Mouse (Mus musculus) midbrain, postnatal 0 days (tissue): ENCODE results near the gene Psmd9. TPM values are rescaled to one million over a fixed set of nuclear protein-coding genes. Genes with fewer than 3 reads are reported as not detected.
A peak's percentile ranks its signal among the peaks of the same experiment; 100 is the strongest.

Source experiments
- ATAC-seq: fragments of 200-750 bp; cut with Nextera tagmentation; 2 replicates; pipeline ENCODE4 v1.8.0; 2017; ENCODE audit warnings: moderate number of reproducible peaks, mild to moderate bottlenecking, moderate TSS enrichment, moderate library complexity; ENCODE audit not compliant: low FRiP score
- DNase-seq: peaks from one replicate; pipeline ENCODE4 v3.0.0-alpha.2; 2015; ENCODE audit warnings: low spot score
- H3K27ac ChIP-seq: fragments of 300-500 bp; sonication (generic); 2 replicates; pipeline ENCODE4 v1.5.1; 2014; ENCODE audit warnings: low read depth, mild to moderate bottlenecking, low read length, mixed read lengths
- H3K27me3 ChIP-seq: fragments of 300-500 bp; sonication (generic); 2 replicates; pipeline ENCODE4 v1.6.1; 2014; ENCODE audit warnings: low read length, control low read depth, mixed read lengths; ENCODE audit not compliant: insufficient read depth
- H3K36me3 ChIP-seq: fragments of 300-500 bp; sonication (generic); 2 replicates; pipeline ENCODE4 v1.6.1; 2014; ENCODE audit warnings: low read length, control low read depth, mixed read lengths; ENCODE audit not compliant: insufficient read depth
- H3K4me1 ChIP-seq: fragments of 300-500 bp; sonication (generic); 2 replicates; pipeline ENCODE4 v1.6.1; 2014; ENCODE audit warnings: mild to moderate bottlenecking, control low read depth, antibody characterized with exemption, low read length, mixed read lengths; ENCODE audit not compliant: insufficient read depth
- H3K4me2 ChIP-seq: fragments of 300-500 bp; sonication (generic); 2 replicates; pipeline ENCODE4 v1.6.1; 2014; ENCODE audit warnings: low read depth, mild to moderate bottlenecking, low read length, mixed read lengths; ENCODE audit not compliant: poor library complexity, severe bottlenecking
- H3K4me3 ChIP-seq: fragments of 300-500 bp; sonication (generic); 2 replicates; pipeline ENCODE4 v1.5.1; 2014; ENCODE audit warnings: low read depth, mild to moderate bottlenecking, low read length, moderate library complexity
- H3K9ac ChIP-seq: fragments of 300-500 bp; sonication (generic); replicated peaks from 2 replicates; pipeline ENCODE4 v1.6.1; 2014; ENCODE audit warnings: mild to moderate bottlenecking, low read length, moderate library complexity, mixed read lengths; ENCODE audit not compliant: poor library complexity, severe bottlenecking
- H3K9me3 ChIP-seq: fragments of 300-500 bp; sonication (generic); 2 replicates; pipeline ENCODE4 v1.6.1; 2016; ENCODE audit warnings: low read length, control low read depth
- CTCF ChIP-seq: IDR thresholded peaks from 2 replicates; pipeline ENCODE4 v1.5.1; 2016; ENCODE audit warnings: antibody characterized with exemption, mild to moderate bottlenecking
- WGBS: fragments of 180-500 bp; shearing (Covaris S2); extraction: QIAGEN DNeasy Blood & Tissue Kit; methylation state at CpG from one replicate; pipeline ENCODE4 v1.1.7; 2014; 5-methylcytosine and 5-hydroxymethylcytosine counted together
- polyA plus RNA-seq: library from polyadenylated mRNA; unstranded; fragments of >200 nt; fragmentation: Nextera tagmentation; extraction: Ambion mirVana; gene quantifications from 2 replicates; pipeline ENCODE4 v1.2.1, GENCODE M21; 2015
- total RNA-seq: library from RNA; depleted of rRNA; stranded (reverse); fragments of >200 nt; gene quantifications from 2 replicates; pipeline ENCODE4 v1.2.3, GENCODE M21; 2014

The Psmd9 gene
- total and polyA plus RNA-seq, 2 experiments from 2014 or later = 26.5 to 81.8 TPM

- Histone ChIP-seq H3K4me3 (peak overlapping the region; percentile 91), H3K27ac (peak overlapping the region; percentile 99), H3K36me3 (no peaks in the 10 kb centered on the region), H3K9ac (peak overlapping the region; percentile 97), H3K4me2 (peak overlapping the region; percentile 99), H3K4me1 (peaks cover 20% of the 10 kb centered on the region), H3K27me3 (no peaks in the 10 kb centered on the region), H3K9me3 (no peaks in the 10 kb centered on the region)
- ATAC-seq (no peak), DNase-seq (peak; percentile 34)
- no peak for TF ChIP-seq CTCF
- WGBS = under 1% methylated on average over 28 of the region's 28 CpGs
These were observed 29.2 kb upstream of the Psmd9 start for GRCm38 (mm10) chr5:123139722-123140627.

GRCm38 (mm10) chr5:123140694-123141554, 28.3 kb upstream of the Psmd9 start:
- under 1% methylated on average over 31 of the region's 31 CpGs for WGBS

GRCm38 (mm10) chr5:123141555-123142160, 27.6 kb upstream of the Psmd9 start:
- ATAC-seq = peak; percentile 35; the same call in 1 of the 2 replicates

More at GRCm38 (mm10) chr5:123140694-123141554, 28.3 kb upstream of the Psmd9 start:
- no peaks in the 10 kb centered on the region for H3K27me3 ChIP-seq
- peak overlapping the region; percentile 97 for H3K9ac ChIP-seq
- TF ChIP-seq CTCF = no peak
- DNase-seq (peak; percentile 97), ATAC-seq (peak; percentile 67)
- H3K4me3 ChIP-seq = peak overlapping the region; percentile 91
- peaks cover 21% of the 10 kb centered on the region for H3K4me1 ChIP-seq
- H3K36me3 ChIP-seq = peaks cover 3% of the 10 kb centered on the region; the same call in 1 of the 2 replicates
- H3K4me2 ChIP-seq = peak overlapping the region; percentile 99
- H3K27ac ChIP-seq = peak overlapping the region; percentile 99
- no peaks in the 10 kb centered on the region for H3K9me3 ChIP-seq

GRCm38 (mm10) chr5:123142161-123143157, 26.8 kb upstream of the Psmd9 start, which contains the start of gene Setd1b:
Gene Setd1b, plus strand, starts transcription at chr5:123142193.
- Histone ChIP-seq H3K27ac (peak within 1 kb of the TSS; percentile 99), H3K9me3 (no peaks in the 10 kb centered on the region), H3K4me1 (peaks cover 14% of the 10 kb centered on the region; the same call in 1 of the 2 replicates), H3K9ac (peak within 1 kb of the TSS; percentile 97), H3K36me3 (peaks cover 18% of the 10 kb centered on the region), H3K4me2 (peak within 1 kb of the TSS; percentile 99), H3K4me3 (peak within 1 kb of the TSS; percentile 91), H3K27me3 (no peaks in the 10 kb centered on the region)
- no peak for TF ChIP-seq CTCF
- under 1% methylated on average over 52 of the region's 103 CpGs for WGBS
- ATAC-seq (no peak), DNase-seq (peak; percentile 53)

More at GRCm38 (mm10) chr5:123141555-123142160, 27.6 kb upstream of the Psmd9 start:
- H3K36me3 ChIP-seq = peaks cover 10% of the 10 kb centered on the region
- DNase-seq = peak; percentile 74
- TF ChIP-seq CTCF = no peak
- under 1% methylated on average over 29 of the region's 38 CpGs for WGBS
- peak overlapping the region; percentile 99 for H3K27ac ChIP-seq
- H3K9ac ChIP-seq = peak overlapping the region; percentile 97
- no peaks in the 10 kb centered on the region for H3K9me3 ChIP-seq
- peak overlapping the region; percentile 99 for H3K4me2 ChIP-seq
- H3K27me3 ChIP-seq = no peaks in the 10 kb centered on the region
- peaks cover 14% of the 10 kb centered on the region; the same call in 1 of the 2 replicates for H3K4me1 ChIP-seq
- H3K4me3 ChIP-seq = peak overlapping the region; percentile 91
